Mouse (Mus musculus): ENCODE results near the gene Gm21897. TPM values are rescaled to one million over a fixed set of nuclear protein-coding genes. Genes with fewer than 3 reads are reported as not detected.
"Not testable (repeated sequence)": the region's sequence is repeated elsewhere in the genome, so short reads cannot be mapped to it uniquely, and the experiment has no call there.

Gm21897 gene
- not detected in 2 replicates for polyA plus RNA-seq (2012; rRNA removed)
- polyA plus RNA-seq (2014; fragmentation: Nextera tagmentation; extraction: Ambion mirVana) = not detected in 2 replicates

- not testable (repeated sequence) for H3K36me3 ChIP-seq (replicated peaks; ENCODE audit: control insufficient read depth, insufficient read depth, low read depth); H3K4me3 ChIP-seq (ENCODE audit: insufficient read depth in 1 of 2, low read depth in 2 of 2, low read length in 2 of 2)
Observed at GRCm38 (mm10) chr16:15317158-15317557, at the start of gene Gm21897. Gm21897 (plus strand) TSS chr16:15317458.

GRCm38 (mm10) chr16:15272291-15272690 lies 45.0 kb upstream of the Gm21897 start:
- DNase-seq (ENCODE audit: low read depth in 3 of 3, low spot score in 3 of 3) (no peak), ATAC-seq (ENCODE audit: insufficient read depth) (no peak)
- H3K36me3 ChIP-seq (replicated peaks; ENCODE audit: control insufficient read depth, insufficient read depth, low read depth) = no peaks in the 10 kb centered on the region
- no peak overlapping the region for H3K4me3 ChIP-seq (ENCODE audit: insufficient read depth in 1 of 2, low read depth in 2 of 2, low read length in 2 of 2)
- TF ChIP-seq EP300 (IDR thresholded peaks at IDR 0.05; ENCODE audit: low read depth) (no peak), CTCF (IDR thresholded peaks at IDR 0.05; ENCODE audit: low read depth) (no peak)
- H3K4me2 ChIP-seq (ENCODE audit: low read depth) = no peak overlapping the region
- WGBS (ENCODE audit: insufficient replicate concordance) = 27% methylated on average over 1 of the region's 1 CpGs
- H3K27ac ChIP-seq = no peak overlapping the region
- H3K9me3 ChIP-seq (ENCODE audit: control insufficient read depth, low read length) = no peaks in the 10 kb centered on the region
- H3K4me1 ChIP-seq (replicated peaks; ENCODE audit: control insufficient read depth in 2 of 2, insufficient read depth in 2 of 2, low read length in 1 of 2) = no peaks in the 10 kb centered on the region
- no peaks in the 10 kb centered on the region for H3K27me3 ChIP-seq (ENCODE audit: control insufficient read depth, insufficient read depth, low read length)
- no peak overlapping the region for H3K9ac ChIP-seq (replicated peaks)

More at GRCm38 (mm10) chr16:15317158-15317557, at the start of gene Gm21897:
- H3K9me3 ChIP-seq (ENCODE audit: control insufficient read depth, low read length); H3K4me2 ChIP-seq (ENCODE audit: low read depth); H3K9ac ChIP-seq (replicated peaks); H3K27me3 ChIP-seq (ENCODE audit: control insufficient read depth, insufficient read depth, low read length); DNase-seq (ENCODE audit: low read depth in 3 of 3, low spot score in 3 of 3); H3K27ac ChIP-seq; H3K4me1 ChIP-seq (replicated peaks; ENCODE audit: control insufficient read depth in 2 of 2, insufficient read depth in 2 of 2, low read length in 1 of 2); ATAC-seq (ENCODE audit: insufficient read depth): not testable (repeated sequence)
- no CpG with 5 or more reads among the region's 4 CpGs for WGBS (ENCODE audit: insufficient replicate concordance)

- TF ChIP-seq CTCF (IDR thresholded peaks at IDR 0.05; ENCODE audit: low read depth) (no peak), EP300 (IDR thresholded peaks at IDR 0.05; ENCODE audit: low read depth) (no peak)
- no peak overlapping the region for H3K27ac ChIP-seq
- no peak overlapping the region for H3K9ac ChIP-seq (replicated peaks)
- DNase-seq (ENCODE audit: low read depth in 3 of 3, low spot score in 3 of 3) (no peak), ATAC-seq (ENCODE audit: insufficient read depth) (no peak)
- H3K4me2 ChIP-seq (ENCODE audit: low read depth) = no peak overlapping the region
- H3K36me3 ChIP-seq (replicated peaks; ENCODE audit: control insufficient read depth, insufficient read depth, low read depth) = no peaks in the 10 kb centered on the region
- no peaks in the 10 kb centered on the region for H3K9me3 ChIP-seq (ENCODE audit: control insufficient read depth, low read length)
- H3K4me3 ChIP-seq (ENCODE audit: insufficient read depth in 1 of 2, low read depth in 2 of 2, low read length in 2 of 2) = no peak overlapping the region
- no peaks in the 10 kb centered on the region for H3K4me1 ChIP-seq (replicated peaks; ENCODE audit: control insufficient read depth in 2 of 2, insufficient read depth in 2 of 2, low read length in 1 of 2)
- no peaks in the 10 kb centered on the region for H3K27me3 ChIP-seq (ENCODE audit: control insufficient read depth, insufficient read depth, low read length)
Observed at GRCm38 (mm10) chr16:15277461-15277860, 39.8 kb upstream of the Gm21897 start.

GRCm38 (mm10) chr16:15293041-15293440 lies 24.2 kb upstream of the Gm21897 start:
- 30% methylated on average over 3 of the region's 3 CpGs for WGBS (ENCODE audit: insufficient replicate concordance)
- Histone ChIP-seq H3K4me1 (replicated peaks; ENCODE audit: control insufficient read depth in 2 of 2, insufficient read depth in 2 of 2, low read length in 1 of 2) (no peaks in the 10 kb centered on the region), H3K36me3 (replicated peaks; ENCODE audit: control insufficient read depth, insufficient read depth, low read depth) (no peaks in the 10 kb centered on the region), H3K27me3 (ENCODE audit: control insufficient read depth, insufficient read depth, low read length) (no peaks in the 10 kb centered on the region), H3K27ac (no peak overlapping the region), H3K9me3 (ENCODE audit: control insufficient read depth, low read length) (no peaks in the 10 kb centered on the region), H3K4me3 (ENCODE audit: insufficient read depth in 1 of 2, low read depth in 2 of 2, low read length in 2 of 2) (no peak overlapping the region), H3K4me2 (ENCODE audit: low read depth) (no peak overlapping the region), H3K9ac (replicated peaks) (no peak overlapping the region)
- no peak for DNase-seq (ENCODE audit: low read depth in 3 of 3, low spot score in 3 of 3)
- no peak for TF ChIP-seq CTCF (IDR thresholded peaks at IDR 0.05; ENCODE audit: low read depth)
- no peak for TF ChIP-seq EP300 (IDR thresholded peaks at IDR 0.05; ENCODE audit: low read depth)
- ATAC-seq (ENCODE audit: insufficient read depth) = no peak

- H3K27ac ChIP-seq = no peak overlapping the region
- no peaks in the 10 kb centered on the region for H3K9me3 ChIP-seq (ENCODE audit: control insufficient read depth, low read length)
- H3K4me3 ChIP-seq (ENCODE audit: insufficient read depth in 1 of 2, low read depth in 2 of 2, low read length in 2 of 2) = no peak overlapping the region
- H3K36me3 ChIP-seq (replicated peaks; ENCODE audit: control insufficient read depth, insufficient read depth, low read depth) = no peaks in the 10 kb centered on the region
- no peak overlapping the region for H3K4me2 ChIP-seq (ENCODE audit: low read depth)
- DNase-seq (ENCODE audit: low read depth in 3 of 3, low spot score in 3 of 3) (no peak), ATAC-seq (ENCODE audit: insufficient read depth) (no peak)
- 50% methylated on average over 1 of the region's 1 CpGs for WGBS (ENCODE audit: insufficient replicate concordance)
- no peaks in the 10 kb centered on the region for H3K4me1 ChIP-seq (replicated peaks; ENCODE audit: control insufficient read depth in 2 of 2, insufficient read depth in 2 of 2, low read length in 1 of 2)
- no peaks in the 10 kb centered on the region for H3K27me3 ChIP-seq (ENCODE audit: control insufficient read depth, insufficient read depth, low read length)
- TF ChIP-seq CTCF (IDR thresholded peaks at IDR 0.05; ENCODE audit: low read depth) (no peak), EP300 (IDR thresholded peaks at IDR 0.05; ENCODE audit: low read depth) (no peak)
- no peak overlapping the region for H3K9ac ChIP-seq (replicated peaks)
Observed at GRCm38 (mm10) chr16:15294289-15294688, 23.0 kb upstream of the Gm21897 start.

All from liver, embryonic 14.5 days (tissue).